Mouse (Mus musculus): Measurements from ENCODE around the gene Hccs.
"Not testable (repeated sequence)": the region's sequence is repeated elsewhere in the genome, so short reads cannot be mapped to it uniquely, and the experiment has no call there.

Hccs gene

DNA sequence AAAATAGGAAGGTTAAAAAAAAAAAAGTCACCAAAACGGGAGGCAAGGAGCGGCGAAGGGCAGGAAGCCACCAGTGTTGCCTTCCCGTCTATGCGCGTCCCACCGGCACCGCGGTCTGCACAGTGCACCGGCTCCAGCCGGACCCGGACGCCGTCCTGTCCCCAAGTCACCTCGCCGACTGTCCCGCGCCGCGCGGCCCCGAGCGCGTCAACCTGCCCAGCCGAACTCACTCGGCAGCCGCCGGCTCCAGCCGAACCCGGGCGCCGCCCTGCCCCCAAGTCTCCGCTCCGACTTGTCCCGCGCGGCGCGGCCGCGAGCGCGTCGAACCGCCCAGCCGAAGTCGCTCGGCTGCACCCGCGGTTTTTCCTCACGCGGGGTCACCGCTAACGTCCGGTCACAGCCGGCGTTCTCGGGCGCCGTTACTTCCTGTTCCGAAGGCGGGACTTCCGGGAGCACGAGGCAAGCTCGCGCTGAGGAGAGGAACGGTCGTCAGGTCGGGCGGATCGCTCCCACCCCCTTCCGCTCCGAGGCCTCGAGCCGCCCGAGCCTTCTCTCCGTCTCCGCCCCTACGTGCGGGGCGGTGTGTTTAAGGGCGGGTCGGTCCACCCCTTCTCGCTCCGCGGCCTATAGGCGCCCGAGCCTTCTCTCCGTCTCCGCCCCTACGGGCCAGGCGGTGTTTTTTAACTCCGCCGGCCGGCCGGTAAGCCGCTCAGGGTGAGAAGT is at the start of gene Hccs:
Gene Hccs, minus strand, starts transcription at position 428 of the 723 bp plus-strand sequence.
- in situ Hi-C loops (cut with MboI; ENCODE audit: low sequenced_read_pairs) = no loop called here

DNA sequence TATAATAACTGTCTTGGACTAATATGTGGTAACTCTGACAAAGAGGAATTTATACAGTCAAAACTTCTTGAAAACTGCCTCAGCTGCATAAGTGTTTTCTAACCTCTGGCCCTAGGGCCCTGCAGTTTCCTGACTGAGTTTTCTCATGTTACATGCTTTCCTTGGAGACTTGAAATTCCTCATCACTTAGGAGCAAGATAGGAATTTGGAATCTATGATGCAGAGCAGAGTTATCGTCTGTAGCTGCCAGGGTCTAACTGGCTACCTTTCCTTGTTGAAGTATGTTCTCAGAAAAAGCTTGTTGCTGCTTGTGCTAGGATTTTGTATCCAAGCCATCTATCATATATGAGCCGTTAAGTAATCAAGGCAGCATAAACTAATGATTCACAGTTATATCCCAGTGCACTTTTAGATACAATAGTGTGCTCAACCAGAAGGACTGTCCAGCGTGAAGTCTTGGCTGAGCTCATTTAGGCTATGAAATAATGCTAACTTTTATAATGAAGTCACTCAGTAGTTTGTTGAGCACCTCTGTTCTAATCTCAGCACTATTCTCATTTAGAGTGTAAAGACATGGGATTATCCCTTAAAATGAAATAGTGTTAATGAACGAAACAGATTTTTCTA is 37.1 kb upstream of the Hccs start:
- in situ Hi-C loops (cut with MboI; ENCODE audit: low sequenced_read_pairs) = no loop called here

GRCm38 (mm10) chrX:169338213-169338612 is 18.0 kb upstream of the Hccs start:
- in situ Hi-C loops (cut with MboI; ENCODE audit: low sequenced_read_pairs) = no loop called here

- in situ Hi-C loops (cut with MboI; ENCODE audit: low sequenced_read_pairs) = no loop called here
These were observed 17.4 kb upstream of the Hccs start for GRCm38 (mm10) chrX:169337559-169337958.

GRCm38 (mm10) chrX:169332264-169332663 is 12.1 kb upstream of the Hccs start:
- in situ Hi-C loops (cut with MboI; ENCODE audit: low sequenced_read_pairs) = no loop called here

DNA sequence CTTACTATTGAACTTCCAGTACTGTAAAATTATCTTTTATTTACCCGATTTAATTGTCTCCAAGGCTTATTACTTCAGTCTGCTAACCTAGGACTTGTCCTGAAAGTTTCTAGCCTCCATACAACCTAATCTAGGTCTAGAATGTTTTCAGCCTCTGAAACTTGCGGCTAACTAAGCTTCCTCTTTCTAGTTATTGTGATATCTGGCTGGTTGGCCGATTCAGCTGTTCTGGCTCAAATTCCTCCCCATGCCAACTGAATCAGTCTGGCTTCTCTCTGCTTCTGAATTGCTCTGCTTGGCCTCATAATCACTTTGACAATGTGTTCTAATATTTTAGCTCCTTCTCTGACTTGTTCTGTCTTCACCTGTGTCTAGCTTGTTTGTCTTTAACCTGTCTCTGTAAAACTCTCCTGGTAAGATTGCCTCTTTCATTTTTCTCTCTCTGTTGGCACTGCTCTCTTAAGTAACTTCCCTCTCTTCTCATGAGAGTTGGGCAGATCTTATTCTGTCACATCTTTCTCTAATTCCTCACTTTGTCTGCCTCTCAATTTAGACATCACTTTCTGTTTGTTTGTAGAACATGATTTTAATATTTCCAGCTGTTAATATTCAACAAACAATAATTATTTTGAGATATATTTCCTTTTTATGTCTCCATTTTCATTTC is 5.9 kb upstream of the Hccs start:
- in situ Hi-C loops (cut with MboI; ENCODE audit: low sequenced_read_pairs) = no loop called here

DNA sequence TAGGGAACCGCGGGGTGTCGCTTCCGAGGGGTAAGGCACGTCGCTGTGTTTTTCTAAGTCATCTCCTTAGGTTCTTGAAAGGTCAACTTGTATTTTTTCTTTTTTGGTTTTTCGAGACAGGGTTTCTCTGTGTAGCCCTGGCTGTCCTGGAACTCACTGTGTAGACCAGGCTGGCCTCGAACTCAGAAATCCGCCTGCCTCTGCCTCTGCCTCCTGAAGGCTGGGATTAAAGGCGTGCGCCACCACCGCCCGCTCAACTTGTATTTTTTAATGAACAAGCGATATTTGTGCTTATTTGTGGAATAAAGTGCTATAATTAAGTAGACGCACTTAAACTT is 465 bp upstream of the Hccs start:
- in situ Hi-C loops (cut with MboI; ENCODE audit: low sequenced_read_pairs) = not testable (repeated sequence)

GRCm38 (mm10) chrX:169319066-169319760 is 959 bp downstream of the Hccs start:
- in situ Hi-C loops (cut with MboI; ENCODE audit: low sequenced_read_pairs) = no loop called here

- in situ Hi-C loops (cut with MboI; ENCODE audit: low sequenced_read_pairs) = no loop called here
These were observed 11.6 kb downstream of the Hccs start for GRCm38 (mm10) chrX:169308559-169308958.

- in situ Hi-C loops (cut with MboI; ENCODE audit: low sequenced_read_pairs) = no loop called here
These were observed 16.2 kb downstream of the Hccs start for GRCm38 (mm10) chrX:169303945-169304344.

- in situ Hi-C loops (cut with MboI; ENCODE audit: low sequenced_read_pairs) = no loop called here
These were observed 17.7 kb downstream of the Hccs start for GRCm38 (mm10) chrX:169302271-169303045.

DNA sequence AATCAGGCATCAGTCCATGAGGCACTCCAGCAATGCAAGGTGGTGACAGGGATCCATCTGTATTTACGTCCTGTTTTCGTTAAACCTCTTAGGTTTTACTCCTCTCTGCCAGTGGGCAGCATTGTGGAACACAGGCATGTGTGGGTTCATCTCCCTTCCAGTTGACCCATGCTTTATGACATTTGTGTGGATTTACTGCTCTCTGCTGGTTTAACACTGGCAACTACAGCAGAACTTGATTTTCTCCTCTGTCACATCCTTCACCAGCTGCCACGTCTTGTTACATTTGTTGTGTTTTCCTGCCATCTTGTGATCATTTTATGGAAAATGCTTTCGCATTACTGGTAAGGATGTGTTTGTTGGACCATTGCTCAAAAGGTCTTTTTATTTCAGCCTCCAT is 20.6 kb downstream of the Hccs start:
- in situ Hi-C loops (cut with MboI; ENCODE audit: low sequenced_read_pairs) = loop anchor here (10.0 kb wide), 1 partner anchor 355 kb away; no protein-coding TSS in a partner anchor

DNA sequence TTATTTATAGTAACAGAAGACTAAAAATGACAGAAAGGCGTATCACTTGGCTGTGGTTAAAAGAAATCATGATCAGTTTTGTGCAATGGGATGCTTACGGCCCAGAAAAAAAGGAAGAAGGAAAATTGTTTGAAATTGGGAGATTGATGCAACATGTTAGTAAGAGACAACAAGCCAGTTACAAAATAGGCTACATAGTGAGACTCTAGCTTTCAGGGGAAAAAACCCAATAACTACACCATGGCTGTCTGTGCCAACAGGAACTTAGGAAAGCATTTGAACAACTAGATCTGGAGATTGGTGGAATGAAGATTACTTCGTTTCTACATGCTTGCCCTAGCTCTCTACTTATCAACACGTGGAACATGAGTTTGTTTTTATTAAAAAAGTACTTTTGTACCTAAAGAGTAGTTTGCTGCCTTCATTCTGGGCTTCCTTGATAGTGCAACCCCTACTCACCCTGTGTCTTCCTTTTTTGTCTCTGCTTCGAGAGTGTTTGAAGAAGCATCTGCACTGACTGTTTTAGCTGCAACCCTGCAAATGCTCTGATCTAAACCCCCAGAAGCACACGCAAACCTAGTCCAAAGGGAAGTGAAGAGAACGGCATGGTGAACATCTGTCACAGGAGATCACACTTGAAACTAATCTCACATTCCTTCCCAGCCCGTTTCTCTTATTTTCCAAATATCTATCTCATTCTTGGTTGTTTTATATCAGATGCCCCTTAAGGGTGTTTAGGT is 56.6 kb downstream of the Hccs start:
- in situ Hi-C loops (cut with MboI; ENCODE audit: low sequenced_read_pairs) = no loop called here

GRCm38 (mm10) chrX:169262212-169262611 is 58.0 kb downstream of the Hccs start:
- in situ Hi-C loops (cut with MboI; ENCODE audit: low sequenced_read_pairs) = no loop called here

DNA sequence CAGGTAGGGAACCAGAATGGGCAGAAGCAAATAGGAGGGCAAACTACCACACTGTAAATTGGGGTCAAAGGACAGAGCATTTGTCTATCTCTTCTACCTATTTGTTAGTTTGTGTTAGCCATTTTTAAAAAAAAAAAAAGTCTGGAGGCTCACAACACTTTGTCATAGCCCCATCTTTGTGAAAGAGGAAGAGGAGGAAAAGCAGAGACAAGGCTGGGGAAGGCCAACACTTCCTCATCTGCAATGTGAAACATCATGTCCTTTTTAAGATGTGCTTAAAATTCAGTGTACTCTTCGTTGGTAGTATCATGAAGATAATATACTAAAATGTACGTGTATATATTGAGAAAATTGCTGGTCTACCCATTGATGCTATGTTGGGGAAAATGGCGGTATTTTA is 59.1 kb downstream of the Hccs start:
- in situ Hi-C loops (cut with MboI; ENCODE audit: low sequenced_read_pairs) = no loop called here

- in situ Hi-C loops (cut with MboI; ENCODE audit: low sequenced_read_pairs) = no loop called here
These were observed 63.4 kb downstream of the Hccs start for GRCm38 (mm10) chrX:169256741-169257140.

- in situ Hi-C loops (cut with MboI; ENCODE audit: low sequenced_read_pairs) = no loop called here
These were observed 64.3 kb downstream of the Hccs start for GRCm38 (mm10) chrX:169255915-169256314.

- in situ Hi-C loops (cut with MboI; ENCODE audit: low sequenced_read_pairs) = no loop called here
These were observed 97.7 kb downstream of the Hccs start for GRCm38 (mm10) chrX:169222357-169223062.

DNA sequence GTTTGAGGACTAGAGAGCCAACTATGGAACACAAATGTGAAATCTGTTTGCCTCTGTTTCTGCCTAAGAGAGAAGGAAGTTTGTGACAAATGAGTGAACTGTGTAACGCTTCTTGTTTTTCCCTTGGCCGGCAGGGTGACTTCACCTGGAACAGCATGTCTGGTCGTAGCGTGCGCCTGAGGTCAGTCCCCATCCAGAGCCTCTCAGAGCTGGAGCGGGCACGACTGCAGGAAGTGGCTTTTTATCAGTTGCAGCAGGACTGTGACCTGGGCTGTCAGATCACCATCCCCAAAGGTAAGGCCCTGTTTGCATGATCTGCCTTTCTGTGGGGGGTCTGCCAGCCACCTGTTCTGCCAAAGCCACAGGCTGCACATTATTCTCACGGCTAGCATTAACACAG is 100.1 kb downstream of the Hccs start:
- in situ Hi-C loops (cut with MboI; ENCODE audit: low sequenced_read_pairs) = no loop called here
